Mouse (Mus musculus): ENCODE measurements around the gene Slc5a2. TPM values are rescaled to one million over a fixed set of nuclear protein-coding genes. Genes with fewer than 3 reads are reported as not detected.

Slc5a2 gene
- polyA plus RNA-seq, 1 experiment from 2014 or later = not detected

DNA sequence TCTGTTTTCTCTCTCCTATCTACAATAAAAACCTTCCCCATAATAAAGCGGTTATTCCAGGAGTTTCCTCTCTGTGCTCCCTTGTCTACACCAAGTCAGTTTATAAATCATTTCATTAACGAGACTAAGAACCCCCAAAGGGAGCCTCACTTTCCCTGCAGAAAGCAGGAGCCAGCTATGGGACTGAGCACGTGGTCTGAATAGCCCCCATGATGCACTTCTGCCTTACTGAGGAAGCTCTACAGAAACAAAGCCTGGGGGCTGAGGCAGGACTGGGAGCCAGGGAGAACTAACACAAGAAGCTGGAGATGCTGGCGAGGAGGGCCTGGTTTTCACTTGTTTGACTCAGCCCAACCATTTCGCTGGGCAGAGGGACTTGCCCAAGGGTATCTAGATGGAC, 18.6 kb downstream of the Slc5a2 start:
- Histone ChIP-seq H3K27me3 (peaks cover 23% of the 10 kb centered on the region; the same call in 1 of the 2 replicates), H3K9ac (replicated peaks) (no peak overlapping the region), H3K36me3 (peaks cover 32% of the 10 kb centered on the region), H3K4me2 (replicated peaks) (no peak overlapping the region), H3K4me1 (replicated peaks) (peaks cover 15% of the 10 kb centered on the region), H3K4me3 (replicated peaks) (no peak overlapping the region), H3K27ac (peak overlapping the region; percentile 35; the same call in 1 of the 2 replicates), H3K9me3 (no peaks in the 10 kb centered on the region)
- 55% methylated on average over 5 of the region's 5 CpGs for whole genome bisulfite sequencing
- ATAC-seq = no peak

DNA sequence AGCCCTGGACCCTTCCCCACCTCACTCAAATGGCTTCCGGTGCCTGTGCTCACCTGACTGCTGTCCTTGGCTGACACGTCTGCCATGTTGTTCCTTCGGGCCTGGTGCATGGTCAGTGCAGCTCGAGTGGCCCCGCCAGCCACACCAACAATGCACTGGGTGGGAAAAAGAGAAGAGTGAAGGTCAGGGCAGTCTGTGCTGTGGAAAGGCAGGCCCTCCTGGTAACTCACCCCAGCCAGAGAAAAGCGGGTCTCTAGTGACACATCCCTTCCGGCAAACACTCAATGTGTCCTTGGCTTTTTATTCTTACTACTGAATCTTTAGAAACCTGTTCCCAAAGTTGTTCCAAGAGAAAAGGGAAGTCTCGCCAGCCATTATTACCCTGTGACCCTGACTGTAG, 19.6 kb downstream of the Slc5a2 start:
- Histone ChIP-seq H3K36me3 (peaks cover 22% of the 10 kb centered on the region), H3K4me2 (replicated peaks) (no peak overlapping the region), H3K9me3 (no peaks in the 10 kb centered on the region), H3K27me3 (peaks cover 17% of the 10 kb centered on the region; the same call in 1 of the 2 replicates), H3K27ac (no peak overlapping the region), H3K4me1 (replicated peaks) (peaks cover 18% of the 10 kb centered on the region), H3K4me3 (replicated peaks) (no peak overlapping the region), H3K9ac (replicated peaks) (no peak overlapping the region)
- no peak for ATAC-seq
- WGBS = 91% methylated on average over 8 of the region's 8 CpGs

GRCm38 (mm10) chr7:128288923-128289544, 23.6 kb downstream of the Slc5a2 start:
- no peak for ATAC-seq
- H3K4me3 ChIP-seq (replicated peaks) = no peak overlapping the region
- 0 out of 2 replicates have a peak, but pooled peaks cover 13% of the 10 kb centered on the region for H3K27me3 ChIP-seq
- WGBS = 19% methylated on average over 9 of the region's 9 CpGs
- H3K27ac ChIP-seq = no peak overlapping the region
- H3K4me1 ChIP-seq (replicated peaks) = peaks cover 9% of the 10 kb centered on the region
- H3K4me2 ChIP-seq (replicated peaks) = no peak overlapping the region
- H3K9ac ChIP-seq (replicated peaks) = peak overlapping the region; percentile 8; the same call in 1 of the 2 replicates
- H3K36me3 ChIP-seq = peaks cover 26% of the 10 kb centered on the region
- no peaks in the 10 kb centered on the region for H3K9me3 ChIP-seq

- H3K4me2 ChIP-seq (replicated peaks) = no peak overlapping the region
- no peaks in the 10 kb centered on the region for H3K9me3 ChIP-seq
- peaks cover 22% of the 10 kb centered on the region for H3K4me1 ChIP-seq (replicated peaks)
- H3K27me3 ChIP-seq = no peaks in the 10 kb centered on the region
- H3K4me3 ChIP-seq (replicated peaks) = no peak overlapping the region
- WGBS = 94% methylated on average over 10 of the region's 10 CpGs
- H3K36me3 ChIP-seq = peaks cover 4% of the 10 kb centered on the region; the same call in 1 of the 2 replicates
- no peak overlapping the region for H3K9ac ChIP-seq (replicated peaks)
- H3K27ac ChIP-seq = no peak overlapping the region
- no peak for ATAC-seq
These were observed 29.3 kb downstream of the Slc5a2 start for GRCm38 (mm10) chr7:128294785-128295184.

- Histone ChIP-seq H3K4me3 (replicated peaks) (no peak overlapping the region), H3K4me2 (replicated peaks) (no peak overlapping the region), H3K36me3 (no peaks in the 10 kb centered on the region; the same call in 1 of the 2 replicates), H3K9ac (replicated peaks) (no peak overlapping the region), H3K27ac (no peak overlapping the region), H3K4me1 (replicated peaks) (peaks cover 22% of the 10 kb centered on the region), H3K27me3 (no peaks in the 10 kb centered on the region), H3K9me3 (no peaks in the 10 kb centered on the region)
- 64% methylated on average over 3 of the region's 3 CpGs for WGBS
- no peak for ATAC-seq
These were observed 31.1 kb downstream of the Slc5a2 start for GRCm38 (mm10) chr7:128296514-128296913.

GRCm38 (mm10) chr7:128297291-128297616, 31.8 kb downstream of the Slc5a2 start:
- H3K36me3 ChIP-seq = no peaks in the 10 kb centered on the region; the same call in 1 of the 2 replicates
- WGBS = 39% methylated on average over 10 of the region's 10 CpGs
- H3K4me2 ChIP-seq (replicated peaks) = peak overlapping the region; percentile 93
- peaks cover 22% of the 10 kb centered on the region for H3K4me1 ChIP-seq (replicated peaks)
- H3K9me3 ChIP-seq = no peaks in the 10 kb centered on the region
- ATAC-seq = no peak
- peak overlapping the region; percentile 91 for H3K9ac ChIP-seq (replicated peaks)
- no peaks in the 10 kb centered on the region for H3K27me3 ChIP-seq
- H3K4me3 ChIP-seq (replicated peaks) = peak overlapping the region; percentile 91
- no peak overlapping the region; the same call in 1 of the 2 replicates for H3K27ac ChIP-seq

DNA sequence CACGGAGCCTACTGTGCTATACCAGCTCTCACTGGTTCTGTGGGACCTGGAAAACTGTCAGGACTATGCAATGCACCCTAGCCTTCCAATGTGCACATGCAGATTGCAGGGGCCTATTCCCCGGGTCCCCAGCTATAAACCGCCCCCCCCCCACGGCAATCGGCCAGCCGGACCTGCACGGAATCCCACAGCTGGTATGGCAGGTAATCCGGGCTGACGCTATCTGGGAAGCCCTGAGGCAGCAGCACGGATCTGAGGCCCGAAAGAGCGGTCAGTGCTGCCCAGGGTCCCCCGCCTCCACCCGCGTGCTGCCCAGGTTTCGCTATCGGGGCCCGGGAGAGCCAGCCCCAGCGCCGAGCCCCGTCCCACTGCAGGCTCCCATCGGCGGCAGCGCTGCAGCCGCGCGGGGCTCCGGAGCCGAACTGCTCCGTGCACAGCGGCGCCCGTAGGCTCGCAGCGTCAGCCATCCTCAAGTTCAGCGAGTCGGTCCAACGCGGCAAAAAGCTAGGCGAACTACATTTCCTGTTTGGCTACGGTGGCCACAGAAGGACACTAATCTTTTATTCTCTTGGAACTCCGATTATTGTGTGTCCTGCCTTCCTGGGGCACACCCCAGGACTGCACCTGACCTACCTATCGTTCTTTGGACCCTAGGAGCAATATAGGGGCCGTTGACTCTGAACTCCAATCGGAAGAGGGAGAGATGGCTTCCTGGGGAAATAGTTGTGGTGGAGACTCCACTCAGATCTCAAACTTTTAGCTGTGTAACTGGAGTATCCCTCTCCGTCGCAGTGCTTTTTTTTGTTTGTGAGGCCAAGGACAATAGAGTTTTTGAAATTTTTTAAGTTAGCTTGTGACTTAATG, 32.4 kb downstream of the Slc5a2 start, which contains the start of gene BC017158:
BC017158 (minus strand) TSS at position 554 of the 864 bp plus-strand sequence.
- peak within 1 kb of the TSS; percentile 93 for H3K4me2 ChIP-seq (replicated peaks)
- ATAC-seq = peak; percentile 86
- WGBS = 2% methylated on average over 47 of the region's 47 CpGs

GRCm38 (mm10) chr7:128298481-128299342, 33.3 kb downstream of the Slc5a2 start:
- peak; percentile 44; the same call in 1 of the 2 replicates for ATAC-seq
- no peaks in the 10 kb centered on the region for H3K9me3 ChIP-seq
- H3K27ac ChIP-seq = no peak overlapping the region
- 66% methylated on average over 8 of the region's 8 CpGs for WGBS
- H3K27me3 ChIP-seq = no peaks in the 10 kb centered on the region
- peaks cover 22% of the 10 kb centered on the region for H3K4me1 ChIP-seq (replicated peaks)
- H3K4me3 ChIP-seq (replicated peaks) = peak overlapping the region; percentile 91
- H3K9ac ChIP-seq (replicated peaks) = peak overlapping the region; percentile 91
- H3K4me2 ChIP-seq (replicated peaks) = peak overlapping the region; percentile 93
- no peaks in the 10 kb centered on the region; the same call in 1 of the 2 replicates for H3K36me3 ChIP-seq

More for the DNA sequence above, 32.4 kb downstream of the Slc5a2 start, which contains the start of gene BC017158:
- Histone ChIP-seq H3K4me1 (replicated peaks) (peaks cover 22% of the 10 kb centered on the region), H3K9ac (replicated peaks) (peak within 1 kb of the TSS; percentile 91), H3K36me3 (no peaks in the 10 kb centered on the region; the same call in 1 of the 2 replicates), H3K27ac (peak within 1 kb of the TSS; percentile 69), H3K4me3 (replicated peaks) (peak within 1 kb of the TSS; percentile 91), H3K27me3 (no peaks in the 10 kb centered on the region), H3K9me3 (no peaks in the 10 kb centered on the region)

DNA sequence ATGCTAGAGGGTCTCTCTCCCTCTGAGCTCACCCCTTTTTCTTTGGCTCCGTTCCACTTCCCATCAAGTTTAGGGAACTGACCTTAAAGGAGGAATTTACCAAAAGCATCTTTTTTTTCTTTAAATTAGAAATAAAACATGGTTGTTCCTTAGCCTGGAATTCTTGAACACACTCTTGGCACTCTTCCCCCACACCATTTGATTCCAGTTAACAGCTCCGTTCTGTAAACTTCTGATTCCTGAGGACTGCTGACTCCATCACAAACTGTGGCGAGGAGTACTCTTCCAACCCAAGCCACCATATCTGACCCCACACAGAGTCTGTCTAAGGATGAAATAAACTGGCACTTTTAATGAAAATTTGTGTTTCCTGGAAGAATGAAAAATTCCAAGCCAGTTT, 35.5 kb downstream of the Slc5a2 start:
- no peaks in the 10 kb centered on the region for H3K36me3 ChIP-seq
- WGBS = 86% methylated on average over 3 of the region's 3 CpGs
- peaks cover 22% of the 10 kb centered on the region for H3K4me1 ChIP-seq (replicated peaks)
- no peak overlapping the region for H3K4me3 ChIP-seq (replicated peaks)
- no peak for ATAC-seq
- H3K9ac ChIP-seq (replicated peaks) = no peak overlapping the region
- no peaks in the 10 kb centered on the region for H3K27me3 ChIP-seq
- no peaks in the 10 kb centered on the region for H3K9me3 ChIP-seq
- H3K4me2 ChIP-seq (replicated peaks) = no peak overlapping the region
- no peak overlapping the region for H3K27ac ChIP-seq

DNA sequence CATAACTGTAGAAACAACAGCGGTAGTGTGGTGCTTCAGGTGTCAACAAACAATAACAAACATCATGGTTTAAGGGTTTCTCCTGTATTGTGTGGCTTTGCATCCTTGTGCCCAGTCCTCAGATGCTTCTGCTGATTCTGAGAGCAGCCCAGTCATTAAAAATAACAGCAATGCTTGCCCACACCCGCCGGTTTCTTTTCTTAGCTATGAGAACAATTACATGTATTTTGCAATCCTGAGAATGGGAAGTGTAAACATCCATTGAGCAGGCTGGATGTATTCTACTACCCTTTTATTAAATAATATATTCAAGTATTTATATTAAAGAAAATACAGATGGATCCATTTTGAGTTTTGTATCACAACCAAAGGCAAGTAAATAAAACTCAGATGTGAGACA, 36.7 kb downstream of the Slc5a2 start:
- Histone ChIP-seq H3K4me1 (replicated peaks) (peaks cover 16% of the 10 kb centered on the region), H3K36me3 (no peaks in the 10 kb centered on the region), H3K27me3 (no peaks in the 10 kb centered on the region), H3K9ac (replicated peaks) (no peak overlapping the region), H3K9me3 (no peaks in the 10 kb centered on the region), H3K4me3 (replicated peaks) (no peak overlapping the region), H3K27ac (no peak overlapping the region), H3K4me2 (replicated peaks) (no peak overlapping the region)
- ATAC-seq = no peak
- WGBS = 85% methylated on average over 3 of the region's 3 CpGs

- WGBS = 87% methylated on average over 6 of the region's 6 CpGs
- H3K36me3 ChIP-seq = no peaks in the 10 kb centered on the region
- H3K9me3 ChIP-seq = no peaks in the 10 kb centered on the region
- H3K4me2 ChIP-seq (replicated peaks) = no peak overlapping the region
- no peak overlapping the region for H3K9ac ChIP-seq (replicated peaks)
- H3K27ac ChIP-seq = no peak overlapping the region
- no peak overlapping the region for H3K4me3 ChIP-seq (replicated peaks)
- no peaks in the 10 kb centered on the region for H3K27me3 ChIP-seq
- no peaks in the 10 kb centered on the region for H3K4me1 ChIP-seq (replicated peaks)
- no peak for ATAC-seq
These were observed 38.7 kb downstream of the Slc5a2 start for GRCm38 (mm10) chr7:128304198-128304597.
